Mouse (Mus musculus) layer of hippocampus, adult 2 months (tissue): ENCODE measurements around the gene Egflam. TPM values are rescaled to one million over a fixed set of nuclear protein-coding genes. Genes with fewer than 3 reads are reported as not detected.

Experiments
- DNase-seq, 2 experiments: peaks; one replicate each; pipeline ENCODE4 v3.0.0; 2022; ENCODE audit warnings: low spot score in 2 of 2
- H3K27ac ChIP-seq: fragments of 200-600 bp; 2 replicates; pipeline ENCODE4 v1.8.1; 2022
- H3K4me3 ChIP-seq: fragments of 200-600 bp; 2 replicates; pipeline ENCODE4 v1.8.1; 2022; ENCODE audit warnings: mild to moderate bottlenecking
- CTCF ChIP-seq: fragments of 200-600 bp; conservative IDR thresholded peaks from 2 replicates; pipeline ENCODE4 v1.8.1; 2022; ENCODE audit warnings: antibody characterized with exemption, mild to moderate bottlenecking, moderate library complexity
- long read RNA-seq, 2 experiments: library from polyadenylated mRNA; stranded (forward); transcript quantifications; one replicate each; pipeline ENCODE4 v2.0.0; 2021; ENCODE audit warnings: borderline mapping rate in 2 of 2
- total RNA-seq, 2 experiments: library from RNA; stranded (reverse); gene quantifications; 2 replicates each; pipeline ENCODE4 v1.2.3; 2021

The Egflam gene
- total RNA-seq: 1 to 10 TPM; 2.3 to 2.4 TPM
- long read RNA-seq, experiment 1, full-length matches to known transcripts: 1 of 2 reads
- long read RNA-seq, experiment 1, partial matches to known transcripts: 1 of 2 reads
- long read RNA-seq, experiment 1, other reads (novel, unspliced or antisense): 0 of 2 reads
- long read RNA-seq, experiment 2, full-length matches to known transcripts: 2 of 3 reads
- long read RNA-seq, experiment 2, partial matches to known transcripts: 1 of 3 reads
- long read RNA-seq, experiment 2, other reads (novel, unspliced or antisense): 0 of 3 reads

GRCm38 (mm10) chr15:7397818-7398608 lies at the start of gene Egflam:
Egflam (minus strand) TSS chr15:7398395.
- Histone ChIP-seq H3K27ac (peak within 1 kb of the TSS; percentile 43), H3K4me3 (peak within 1 kb of the TSS; percentile 58)
- no peak for DNase-seq
- no peak for TF ChIP-seq CTCF

GRCm38 (mm10) chr15:7443396-7444315 lies 45.5 kb upstream of the Egflam start:
- peak; percentile 9 to 40 for DNase-seq
- no peak overlapping the region for H3K27ac ChIP-seq
- peak; percentile 76 for TF ChIP-seq CTCF
- H3K4me3 ChIP-seq: no peak overlapping the region

- Histone ChIP-seq H3K4me3 (no peak overlapping the region), H3K27ac (no peak overlapping the region)
- no peak for DNase-seq
- no peak for TF ChIP-seq CTCF
Observed at GRCm38 (mm10) chr15:7442148-7443100, 44.2 kb upstream of the Egflam start.

GRCm38 (mm10) chr15:7424282-7424681 lies 26.1 kb upstream of the Egflam start:
- Histone ChIP-seq H3K27ac (no peak overlapping the region), H3K4me3 (no peak overlapping the region)
- no peak for DNase-seq
- TF ChIP-seq CTCF: no peak

GRCm38 (mm10) chr15:7404521-7404920 lies 6.3 kb upstream of the Egflam start:
- no peak for TF ChIP-seq CTCF
- Histone ChIP-seq H3K27ac (no peak overlapping the region), H3K4me3 (no peak overlapping the region)
- no peak for DNase-seq

- Histone ChIP-seq H3K27ac (0 out of 2 replicates have a peak overlapping the region, but pooled peaks have one; percentile 43), H3K4me3 (peak overlapping the region; percentile 58)
- no peak for TF ChIP-seq CTCF
- DNase-seq: no peak
Observed at GRCm38 (mm10) chr15:7398609-7399540, 680 bp upstream of the Egflam start.

GRCm38 (mm10) chr15:7397446-7397817 lies 763 bp downstream of the Egflam start:
- no peak for TF ChIP-seq CTCF
- Histone ChIP-seq H3K27ac (peak overlapping the region; percentile 43; the same call in 1 of the 2 replicates), H3K4me3 (peak overlapping the region; percentile 58)
- DNase-seq: no peak

- Histone ChIP-seq H3K27ac (no peak overlapping the region), H3K4me3 (no peak overlapping the region)
- DNase-seq: no peak
- no peak for TF ChIP-seq CTCF
Observed at GRCm38 (mm10) chr15:7383349-7383748, 14.8 kb downstream of the Egflam start.

- no peak overlapping the region for H3K4me3 ChIP-seq
- TF ChIP-seq CTCF: no peak
- no peak overlapping the region for H3K27ac ChIP-seq
- DNase-seq: no peak
Observed at GRCm38 (mm10) chr15:7382457-7382856, 15.7 kb downstream of the Egflam start.

- H3K27ac ChIP-seq: no peak overlapping the region
- H3K4me3 ChIP-seq: no peak overlapping the region
- DNase-seq: no peak
- TF ChIP-seq CTCF: no peak
Observed at GRCm38 (mm10) chr15:7352635-7353051, 45.6 kb downstream of the Egflam start.
